Mouse (Mus musculus) v-Abl transformed pro-B cells (cell line): ENCODE measurements at regions not wholly inside any gene's neighbourhood (a gene's known extent, or its start where the extent isn't known, plus 50 kb on each side); places are given as distances from the start of the nearest gene placed in this dataset.

Experiments
- in situ Hi-C, 2 experiments: fragments of 400-800 bp; cut with MboI; formaldehyde crosslinking; loops; one replicate each; pipeline ENCODE4 v1.15.1; 2025; ENCODE audit not compliant: unreplicated experiment in 2 of 2

GRCm38 (mm10) chr7:124836531-124836930 is 607.9 kb upstream of the Kdm8 start:
- in situ Hi-C loops = no loop called here

GRCm38 (mm10) chr7:124855056-124855455 is 589.4 kb upstream of the Kdm8 start:
- in situ Hi-C loops = no loop called here

DNA sequence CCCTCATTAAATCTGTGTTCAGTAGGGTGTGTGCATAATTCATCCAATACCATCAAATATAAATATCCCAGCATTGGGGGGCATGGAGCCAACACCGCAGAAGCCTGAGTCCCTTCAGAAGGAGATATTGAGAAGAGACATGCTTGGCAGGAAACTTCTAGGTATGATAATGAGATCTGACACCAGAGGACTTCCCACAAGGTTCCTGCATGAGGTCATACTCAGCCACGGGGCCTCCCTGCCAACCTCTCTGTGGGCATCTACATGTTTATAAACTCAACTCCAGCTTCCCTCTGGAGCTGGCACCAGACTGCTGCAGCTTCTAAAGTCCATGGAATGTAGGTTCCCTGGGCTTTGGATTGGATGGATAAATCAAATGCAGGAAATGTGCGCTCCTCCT is 587.4 kb upstream of the Kdm8 start:
- in situ Hi-C loops = no loop called here

GRCm38 (mm10) chr7:124861397-124861796 is 583.1 kb upstream of the Kdm8 start:
- in situ Hi-C loops = no loop called here

- in situ Hi-C loops = no loop called here
Measured at GRCm38 (mm10) chr7:124868133-124868603, 576.3 kb upstream of the Kdm8 start.

DNA sequence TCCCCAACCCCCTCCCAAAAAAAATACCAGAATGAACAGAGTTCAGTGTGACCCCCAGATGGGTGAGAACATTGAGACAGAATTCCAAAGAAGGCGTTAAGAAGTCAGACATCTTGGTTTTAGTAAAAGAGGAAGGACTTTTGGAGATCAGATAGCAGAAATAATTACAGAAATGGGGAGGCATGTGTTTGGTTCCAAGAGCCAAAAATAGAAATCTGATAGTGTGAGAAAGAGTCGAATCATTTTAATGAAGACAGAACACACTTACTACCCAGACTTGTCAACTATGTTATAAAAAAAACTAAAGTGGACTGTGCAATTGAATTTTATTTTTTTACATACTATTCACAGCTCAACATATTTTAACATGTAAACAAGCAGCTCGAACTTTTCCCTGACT is 575.9 kb upstream of the Kdm8 start:
- in situ Hi-C loops = no loop called here

- in situ Hi-C loops = no loop called here
Measured at GRCm38 (mm10) chr7:124880771-124881170, 563.7 kb upstream of the Kdm8 start.

GRCm38 (mm10) chr7:124907233-124907632 is 537.2 kb upstream of the Kdm8 start:
- in situ Hi-C loops = no loop called here

- in situ Hi-C loops = no loop called here
Measured at GRCm38 (mm10) chr7:124907662-124908296, 536.7 kb upstream of the Kdm8 start.

DNA sequence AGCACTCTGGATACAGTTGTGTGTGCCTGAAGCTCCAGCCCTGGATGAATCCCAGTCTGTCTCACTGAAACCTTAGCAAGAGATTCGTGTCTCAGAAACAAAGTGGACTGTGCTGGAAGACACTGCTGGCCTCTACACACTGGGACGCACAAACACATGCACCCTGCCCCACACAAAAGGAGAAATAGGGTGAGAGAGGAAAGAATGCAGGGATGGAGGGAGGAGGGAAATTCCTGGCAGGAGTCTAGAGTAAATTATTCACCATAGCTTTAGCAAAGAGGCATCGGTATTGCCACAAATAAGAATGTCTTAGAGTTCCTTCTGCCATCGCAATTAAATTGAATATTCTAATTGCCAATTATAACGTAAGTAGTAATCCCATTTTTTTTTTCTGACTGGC is 530.4 kb upstream of the Kdm8 start:
- in situ Hi-C loops = no loop called here

GRCm38 (mm10) chr7:124914479-124914878 is 530.0 kb upstream of the Kdm8 start:
- in situ Hi-C loops = no loop called here

GRCm38 (mm10) chr7:124914972-124915371 is 529.5 kb upstream of the Kdm8 start:
- in situ Hi-C loops = no loop called here

DNA sequence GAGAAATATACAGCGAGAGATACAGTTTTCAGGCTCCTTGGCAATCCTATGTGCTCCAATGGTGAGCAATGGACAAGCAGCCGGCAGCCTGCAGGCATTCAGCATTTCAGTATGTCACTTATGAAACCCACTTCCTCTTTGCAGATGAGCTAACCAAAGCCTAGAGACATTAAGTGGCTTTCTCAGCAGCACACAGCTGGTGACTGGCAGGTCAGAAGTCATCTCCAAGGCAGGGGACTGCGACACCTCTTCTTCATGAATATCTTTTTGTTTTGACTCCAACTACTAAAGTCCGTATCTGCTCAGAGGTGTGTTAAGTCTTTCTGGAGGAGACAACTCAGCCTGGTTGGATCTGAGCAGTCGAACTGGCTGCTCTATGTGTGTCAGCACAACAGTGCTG is 528.8 kb upstream of the Kdm8 start:
- in situ Hi-C loops = no loop called here

- in situ Hi-C loops = no loop called here
Measured at GRCm38 (mm10) chr7:124917606-124918120, 526.8 kb upstream of the Kdm8 start.

DNA sequence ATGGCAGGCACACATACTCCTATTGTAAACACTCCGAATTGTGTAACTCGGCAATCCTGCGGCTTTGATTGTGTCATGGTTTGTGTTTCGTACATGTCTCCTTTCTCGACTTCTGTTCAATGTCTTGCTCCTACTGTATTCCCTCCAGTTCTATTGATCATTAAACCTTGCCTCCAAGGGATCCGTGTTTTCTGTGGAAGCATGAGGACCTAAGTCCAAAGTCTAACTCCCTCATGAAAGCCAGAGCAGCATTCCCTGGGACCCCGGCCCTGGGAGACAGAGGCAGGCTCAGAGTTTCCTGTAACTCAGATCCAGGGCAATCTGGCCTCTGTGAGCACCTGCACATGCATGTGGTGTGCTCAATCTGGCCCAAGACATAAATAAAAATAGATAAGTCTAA is 521.7 kb upstream of the Kdm8 start:
- in situ Hi-C loops = no loop called here

- in situ Hi-C loops = no loop called here
Measured at GRCm38 (mm10) chr7:124933573-124933972, 510.9 kb upstream of the Kdm8 start.

- in situ Hi-C loops = no loop called here
Measured at GRCm38 (mm10) chr7:124939357-124939756, 505.1 kb upstream of the Kdm8 start.

DNA sequence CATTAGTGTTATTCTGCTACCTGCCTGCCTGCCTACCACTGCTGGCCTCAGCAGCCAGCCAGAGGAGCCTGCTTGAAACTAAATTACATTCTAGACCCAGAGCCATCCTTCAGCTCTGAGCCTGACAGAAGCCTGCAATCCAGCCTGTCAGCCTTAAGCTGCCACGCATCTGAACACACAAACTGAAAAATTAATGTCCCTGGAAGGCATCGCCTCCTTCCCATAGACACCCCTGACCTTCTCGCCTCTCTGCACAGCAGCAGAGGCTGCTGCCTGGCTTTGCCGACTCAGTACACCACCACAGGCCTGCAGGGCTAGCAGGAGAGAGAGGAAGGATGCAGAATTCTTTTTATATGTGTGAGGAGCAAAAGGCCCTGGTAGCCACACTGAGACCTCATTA is 502.9 kb upstream of the Kdm8 start:
- in situ Hi-C loops = no loop called here

GRCm38 (mm10) chr7:124946424-124946823 is 498.1 kb upstream of the Kdm8 start:
- in situ Hi-C loops = no loop called here

DNA sequence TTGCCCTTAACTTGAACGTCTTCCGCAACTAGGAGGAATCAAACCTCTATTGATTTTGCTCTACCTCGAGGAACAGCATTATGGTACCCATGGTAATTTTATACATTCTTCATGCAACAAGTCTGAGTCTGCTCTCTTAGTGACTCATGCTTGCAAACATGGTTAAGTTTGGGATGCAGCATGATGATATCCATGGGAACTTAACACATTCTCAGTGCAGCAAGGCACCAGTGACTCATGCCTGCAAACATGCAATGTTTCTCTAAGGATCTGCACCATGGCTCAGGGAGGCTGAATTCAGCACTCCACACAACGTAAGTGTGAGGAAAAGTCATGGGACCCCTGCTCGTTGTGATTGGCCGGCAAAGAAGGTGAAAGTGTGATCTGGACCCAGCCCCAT is 487.1 kb upstream of the Kdm8 start:
- in situ Hi-C loops = no loop called here

DNA sequence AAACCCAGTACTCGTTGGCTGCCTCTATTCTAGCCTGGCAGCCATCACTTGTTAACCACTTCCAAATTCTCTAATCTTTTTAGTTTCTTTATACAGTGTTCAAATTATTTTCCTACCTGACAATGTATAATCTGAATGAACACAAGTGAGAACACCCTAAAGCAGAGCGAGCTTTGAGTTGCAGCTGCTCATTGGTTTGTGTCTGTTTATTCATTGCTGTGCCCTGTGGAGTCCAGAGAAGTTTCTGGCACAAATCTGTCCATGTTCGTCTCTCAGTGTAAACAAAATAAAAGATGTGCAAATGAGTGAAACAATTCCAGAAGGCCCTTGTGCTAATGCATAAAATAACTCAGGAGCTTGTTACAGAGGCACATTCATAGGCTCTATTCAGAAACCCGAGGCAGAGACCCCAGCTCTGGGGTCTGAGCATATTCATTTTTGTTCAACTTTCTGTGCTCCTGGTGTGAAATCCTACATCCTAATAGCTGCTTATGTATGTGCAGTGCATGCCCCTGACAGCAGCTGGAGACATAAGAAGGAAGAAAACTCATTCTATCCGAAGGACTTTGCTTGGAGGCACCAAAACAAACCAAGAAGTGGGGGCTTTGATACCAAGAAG is 469.5 kb upstream of the Kdm8 start:
- in situ Hi-C loops = no loop called here

- in situ Hi-C loops = no loop called here
Measured at GRCm38 (mm10) chr7:124989456-124989855, 455.0 kb upstream of the Kdm8 start.
